Mouse (Mus musculus) thymus, adult 2 months (tissue): ENCODE measurements around the gene Olfml1.

Experiments
- CTCF ChIP-seq: fragments of 200-500 bp; IDR thresholded peaks from 2 replicates; pipeline ENCODE4 v1.5.1; 2012; ENCODE audit warnings: mild to moderate bottlenecking, control low read depth, low read length, moderate library complexity, borderline replicate concordance; ENCODE audit not compliant: control insufficient read depth, poor library complexity, insufficient read depth; ENCODE audit errors: extremely low read depth
- POLR2A ChIP-seq: fragments of 200-500 bp; IDR thresholded peaks from 2 replicates; pipeline ENCODE4 v1.6.1; 2012; ENCODE audit warnings: mild to moderate bottlenecking, low read length, control low read depth, moderate library complexity; ENCODE audit not compliant: control insufficient read depth, poor library complexity, insufficient read depth; ENCODE audit errors: extremely low read depth

DNA sequence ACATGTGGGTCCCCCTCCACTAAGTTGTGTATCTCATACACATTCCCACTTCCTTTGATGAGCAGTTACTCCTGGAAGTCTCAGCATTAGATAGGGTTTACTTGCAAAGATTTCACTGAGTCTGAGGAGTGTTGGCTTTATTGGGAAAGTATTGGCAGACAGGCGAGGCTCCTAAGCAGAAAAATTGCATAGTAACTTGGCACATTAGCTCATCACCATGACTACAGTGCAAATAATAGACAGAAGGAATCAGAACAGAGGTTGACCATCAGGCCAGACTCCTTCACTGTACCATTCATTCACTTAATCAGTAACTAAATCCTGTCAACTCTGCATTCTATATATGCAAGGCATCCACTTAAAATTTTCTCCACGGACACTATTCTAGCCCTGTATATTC, 6.6 kb upstream of the Olfml1 start:
- no peak for TF ChIP-seq POLR2A
- no peak for TF ChIP-seq CTCF
